Mouse (Mus musculus) cortical plate, adult 2 months (tissue): ENCODE results near the gene Pea15a. TPM values are rescaled to one million over a fixed set of nuclear protein-coding genes. Genes with fewer than 3 reads are reported as not detected.
A peak's percentile ranks its signal among the peaks of the same experiment; 100 is the strongest.

ENCODE experiments used
- H3K27ac ChIP-seq: fragments of 200-500 bp; 2 replicates; pipeline ENCODE4 v1.5.1; 2012; ENCODE audit warnings: low read length, control low read depth, inconsistent platforms; ENCODE audit not compliant: insufficient read depth
- H3K4me1 ChIP-seq: fragments of 200-500 bp; 2 replicates; pipeline ENCODE4 v1.6.1; 2011; ENCODE audit warnings: low read length; ENCODE audit not compliant: control insufficient read depth, insufficient read depth
- H3K4me3 ChIP-seq: fragments of 200-500 bp; 2 replicates; pipeline ENCODE4 v1.5.1; 2011; ENCODE audit warnings: mild to moderate bottlenecking, low read length, control low read depth; ENCODE audit not compliant: insufficient read depth
- CTCF ChIP-seq: fragments of 200-500 bp; IDR thresholded peaks from 2 replicates; pipeline ENCODE4 v1.5.1; 2011; ENCODE audit warnings: mild to moderate bottlenecking, control low read depth, low read length; ENCODE audit not compliant: insufficient read depth; ENCODE audit errors: extremely low read depth
- POLR2A ChIP-seq: fragments of 200-500 bp; IDR thresholded peaks from 2 replicates; pipeline ENCODE4 v1.6.1; 2011; ENCODE audit warnings: mild to moderate bottlenecking, low read length, control low read depth; ENCODE audit not compliant: insufficient read depth; ENCODE audit errors: extremely low read depth
- polyA plus RNA-seq: library from polyadenylated mRNA; depleted of rRNA; stranded (reverse); fragments of >200 nt; gene quantifications from 2 replicates; pipeline ENCODE4 v1.2.3, GENCODE M21; 2012

Pea15a gene
- polyA plus RNA-seq, 1 experiment: 543 TPM

DNA sequence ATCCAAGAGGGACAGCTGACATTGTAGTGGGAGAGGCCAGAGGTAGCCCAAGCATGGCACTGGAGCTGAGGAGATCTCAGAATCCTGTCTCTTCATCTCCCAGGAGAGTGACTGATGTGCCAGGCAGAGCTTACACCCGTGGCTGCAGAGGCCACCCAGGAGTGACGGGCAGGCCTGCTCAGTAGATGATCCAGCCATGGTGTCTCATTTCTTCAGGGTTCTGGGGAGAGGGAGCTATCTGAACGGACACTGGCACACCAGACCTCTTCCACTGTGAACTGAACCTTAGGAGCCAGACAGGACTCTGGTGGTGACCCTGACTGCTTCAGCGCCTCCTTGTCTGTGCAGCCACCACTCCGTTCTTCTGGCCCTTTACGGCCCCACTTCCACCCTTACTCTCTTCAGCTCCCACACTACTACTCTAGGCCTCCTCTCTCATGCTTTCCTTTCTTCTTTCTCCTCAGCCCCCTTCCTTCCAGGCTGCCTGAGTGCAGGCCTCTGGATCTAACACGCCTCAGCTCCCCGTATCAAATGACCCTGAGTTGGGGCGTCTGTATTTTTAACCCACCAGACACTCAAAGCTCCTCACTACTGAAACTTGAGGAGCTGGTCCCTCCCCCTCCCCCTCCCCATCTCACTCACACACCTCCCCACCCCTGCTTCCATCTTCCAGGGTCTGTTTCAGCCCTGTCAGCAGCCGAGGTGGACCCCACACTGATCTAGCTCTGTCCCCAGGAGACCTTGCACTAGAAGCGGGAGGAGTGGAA, 14.9 kb upstream of the Pea15a start:
- no peak overlapping the region for H3K27ac ChIP-seq
- no peak for TF ChIP-seq CTCF
- TF ChIP-seq POLR2A: no peak

DNA sequence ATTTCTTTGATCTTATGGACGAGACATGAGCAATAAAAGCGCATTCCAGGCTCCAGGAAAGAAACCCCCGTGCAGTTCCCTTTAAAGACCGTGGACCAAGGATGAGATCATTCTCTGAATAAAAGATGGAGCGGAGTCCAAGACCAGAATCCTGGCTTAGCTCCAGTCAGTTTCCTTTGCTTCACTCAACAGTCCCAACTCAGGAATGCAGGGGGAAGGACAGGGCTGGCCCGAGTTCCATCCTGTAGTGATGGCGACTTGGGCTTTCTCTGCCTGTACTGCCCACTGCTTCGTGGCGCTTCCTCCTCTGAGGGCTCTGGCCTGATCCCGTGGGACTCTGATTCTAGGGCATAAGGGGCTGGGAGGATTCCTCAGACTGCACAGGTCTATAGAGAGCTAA, 13.8 kb upstream of the Pea15a start:
- no peak overlapping the region for H3K27ac ChIP-seq
- TF ChIP-seq POLR2A (no peak), CTCF (no peak)
- H3K4me3 ChIP-seq: no peak overlapping the region
- 0 out of 2 replicates have a peak, but pooled peaks cover 2% of the 10 kb centered on the region for H3K4me1 ChIP-seq

More for the DNA sequence above, 14.9 kb upstream of the Pea15a start:
- H3K4me3 ChIP-seq: no peak overlapping the region
- H3K4me1 ChIP-seq: 0 out of 2 replicates have a peak, but pooled peaks cover 2% of the 10 kb centered on the region

DNA sequence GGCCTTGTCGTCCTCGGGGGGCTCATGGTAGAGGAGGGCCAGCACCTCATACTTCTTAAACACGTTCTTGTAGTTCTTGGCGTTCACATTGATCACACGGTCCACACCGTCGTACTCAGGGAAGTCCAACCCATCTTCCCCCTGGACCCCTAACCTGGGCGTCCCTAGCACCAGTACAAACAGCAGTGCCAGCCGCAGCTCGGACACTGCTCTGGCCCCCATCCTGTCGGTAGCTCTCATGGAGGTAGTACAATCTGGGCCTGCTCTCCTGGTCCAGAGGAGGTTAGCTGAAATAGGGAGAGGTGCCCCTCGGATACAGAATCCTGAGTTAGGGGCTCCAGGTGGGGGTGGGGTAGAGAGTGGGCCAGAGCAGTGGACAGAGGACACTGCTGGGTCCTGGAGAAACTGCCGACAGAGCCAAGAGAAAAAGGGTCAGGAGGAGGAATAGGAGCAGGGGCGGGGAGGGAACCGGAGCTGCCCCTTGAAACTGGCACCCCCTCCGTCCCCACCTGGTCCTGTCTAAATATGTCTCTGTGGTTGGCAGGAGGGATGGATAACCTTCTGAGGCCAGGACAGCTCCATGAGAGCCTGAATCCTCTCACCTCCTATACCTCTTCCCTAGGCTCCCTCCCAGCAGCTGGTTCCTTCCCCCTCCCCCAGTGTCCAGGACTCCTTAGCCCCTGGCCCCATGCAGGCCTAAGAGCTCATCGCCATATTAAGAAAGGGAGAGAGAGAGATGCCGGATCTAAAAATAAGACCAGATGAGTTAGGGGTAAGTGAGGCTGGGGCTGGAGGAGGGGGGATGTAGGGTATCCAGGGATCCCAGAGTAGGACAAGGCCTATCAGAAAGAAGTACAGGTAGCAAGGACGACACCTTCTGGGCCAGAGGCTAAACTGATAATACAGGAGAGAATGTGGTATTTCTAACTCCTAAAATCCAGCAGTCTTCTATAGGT, 13.1 kb upstream of the Pea15a start, which contains the start of gene Casq1:
Gene Casq1, minus strand, starts transcription at position 418 of the 956 bp plus-strand sequence.
- TF ChIP-seq CTCF (no peak), POLR2A (no peak)
- 0 out of 2 replicates have a peak, but pooled peaks cover 2% of the 10 kb centered on the region for H3K4me1 ChIP-seq
- H3K4me3 ChIP-seq: no peak within 1 kb of the TSS
- no peak within 1 kb of the TSS for H3K27ac ChIP-seq

DNA sequence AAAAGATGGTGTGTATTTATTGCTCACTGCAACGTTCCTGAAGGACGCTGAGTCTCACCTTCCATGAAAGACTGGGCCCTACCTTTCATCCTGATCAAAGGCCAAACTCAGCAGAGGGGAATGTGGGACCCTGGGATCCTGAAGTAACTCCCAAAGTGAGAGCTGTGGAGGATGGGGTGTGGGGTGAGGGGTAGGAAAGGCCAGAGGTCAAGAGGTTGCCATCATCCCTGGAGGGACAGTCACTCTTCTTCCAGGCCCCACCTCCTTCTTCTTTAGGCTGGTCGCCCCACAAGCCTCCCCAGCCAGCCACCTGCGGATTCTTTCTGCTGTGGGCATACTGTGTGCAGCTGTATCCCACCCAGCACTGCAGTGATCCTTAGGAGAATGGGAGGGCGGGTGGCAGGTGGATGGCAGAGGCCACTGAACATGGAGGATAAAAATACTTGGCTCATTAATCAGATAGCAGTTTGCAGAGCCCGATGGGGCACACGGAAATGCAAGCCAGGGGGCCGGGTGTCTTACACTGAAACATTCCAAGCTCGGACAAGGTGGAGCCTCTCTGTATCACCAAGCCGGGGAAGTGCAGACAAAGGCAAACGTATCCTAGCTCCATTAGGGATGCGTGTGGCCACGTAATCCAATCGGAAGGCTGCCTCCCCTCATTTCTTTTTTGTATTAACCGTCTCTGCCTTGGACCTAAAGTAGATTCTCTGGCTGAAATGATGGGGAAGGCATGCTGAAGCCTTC, 11.7 kb upstream of the Pea15a start:
- H3K27ac ChIP-seq: no peak overlapping the region
- H3K4me1 ChIP-seq: 0 out of 2 replicates have a peak, but pooled peaks cover 2% of the 10 kb centered on the region
- TF ChIP-seq POLR2A: no peak
- TF ChIP-seq CTCF: no peak
- no peak overlapping the region for H3K4me3 ChIP-seq

DNA sequence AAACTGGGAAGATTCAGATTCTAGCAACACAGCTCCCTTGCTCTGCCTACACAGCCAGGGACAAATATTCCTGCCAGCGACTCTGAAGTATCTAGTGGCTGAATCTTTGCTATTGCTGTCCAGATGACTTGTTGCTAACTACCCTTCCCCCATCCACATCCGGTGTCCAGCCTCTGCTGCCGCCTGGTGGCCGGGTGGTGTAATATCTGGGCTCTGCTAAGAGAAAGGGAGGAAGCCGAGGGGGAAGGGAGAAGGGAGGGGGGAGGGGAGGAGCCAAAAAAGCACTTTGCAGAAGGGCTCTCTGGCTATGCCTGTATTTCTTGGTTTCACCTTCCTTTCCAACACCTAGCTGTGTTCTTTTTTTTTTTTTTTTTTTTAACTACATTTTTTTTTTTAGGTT, 10.5 kb upstream of the Pea15a start:
- no peak for TF ChIP-seq POLR2A
- TF ChIP-seq CTCF: peak; percentile 92
- no peak overlapping the region for H3K4me3 ChIP-seq
- 0 out of 2 replicates have a peak overlapping the region, but pooled peaks have one; percentile 22 for H3K27ac ChIP-seq
- 0 out of 2 replicates have a peak, but pooled peaks cover 2% of the 10 kb centered on the region for H3K4me1 ChIP-seq

DNA sequence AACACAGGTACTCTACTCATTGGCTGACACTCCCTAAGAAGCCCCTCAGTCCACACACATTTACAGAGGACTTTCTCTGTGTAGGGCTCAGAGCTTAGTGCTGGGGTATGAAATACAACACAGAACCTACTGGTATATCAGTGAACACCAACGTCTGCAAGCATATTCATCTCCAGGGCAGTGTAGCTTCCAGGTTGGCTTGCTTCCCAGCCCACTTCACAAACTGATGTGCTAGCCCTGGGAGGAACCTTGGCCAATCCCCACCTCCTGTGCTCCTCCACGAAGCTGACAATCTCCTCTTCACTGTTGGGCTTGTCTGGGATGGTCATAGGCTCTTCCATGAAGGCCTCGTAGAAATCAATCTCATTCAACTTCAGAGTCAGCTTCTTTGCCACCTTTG, 8.1 kb upstream of the Pea15a start:
- Histone ChIP-seq H3K4me3 (no peak overlapping the region), H3K27ac (no peak overlapping the region), H3K4me1 (0 out of 2 replicates have a peak, but pooled peaks cover 2% of the 10 kb centered on the region)
- TF ChIP-seq CTCF: no peak
- TF ChIP-seq POLR2A: no peak

DNA sequence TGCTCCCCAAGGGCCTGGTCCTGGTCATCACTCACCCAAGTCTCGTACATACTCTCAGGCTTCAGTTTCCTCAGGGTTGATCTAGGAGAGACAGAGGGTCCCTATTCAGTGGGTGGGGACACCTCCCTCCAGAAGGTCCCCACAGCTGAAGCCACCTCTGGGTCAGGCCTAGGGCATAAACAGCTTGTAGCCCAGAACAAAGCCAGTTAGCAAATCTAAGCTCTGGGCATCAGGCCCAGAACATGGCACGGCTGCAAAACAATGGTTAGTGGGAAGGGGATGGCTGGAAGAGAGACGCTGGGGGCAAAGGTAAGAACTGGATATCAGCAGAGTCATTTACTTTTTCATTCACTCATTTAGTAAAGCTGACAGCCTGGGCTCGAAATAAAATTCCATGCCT, 7.2 kb upstream of the Pea15a start:
- Histone ChIP-seq H3K4me3 (no peak overlapping the region), H3K27ac (no peak overlapping the region), H3K4me1 (0 out of 2 replicates have a peak, but pooled peaks cover 2% of the 10 kb centered on the region)
- TF ChIP-seq POLR2A: no peak
- TF ChIP-seq CTCF: no peak

DNA sequence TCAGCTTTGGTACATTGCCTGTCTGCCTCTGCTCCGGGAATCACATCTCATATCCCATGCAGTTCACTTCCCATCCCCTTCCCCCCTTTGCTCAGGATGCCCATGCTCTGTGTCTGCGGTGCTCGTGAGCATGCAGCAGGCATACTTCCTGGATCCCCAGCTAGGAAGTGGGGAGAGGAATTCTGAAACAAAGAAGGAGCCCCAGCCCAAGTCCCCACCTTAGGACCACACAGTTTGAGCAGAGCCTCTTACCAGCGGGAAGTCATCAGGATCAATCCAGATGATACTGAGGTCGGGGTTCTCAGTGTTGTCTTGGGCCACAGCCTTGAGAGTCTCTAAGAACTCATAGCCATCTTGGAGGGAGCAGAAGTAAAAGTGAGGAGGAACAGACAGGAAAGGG, 6.2 kb upstream of the Pea15a start:
- no peak overlapping the region for H3K4me3 ChIP-seq
- TF ChIP-seq POLR2A: no peak
- TF ChIP-seq CTCF: no peak
- H3K27ac ChIP-seq: no peak overlapping the region
- 0 out of 2 replicates have a peak, but pooled peaks cover 2% of the 10 kb centered on the region for H3K4me1 ChIP-seq

DNA sequence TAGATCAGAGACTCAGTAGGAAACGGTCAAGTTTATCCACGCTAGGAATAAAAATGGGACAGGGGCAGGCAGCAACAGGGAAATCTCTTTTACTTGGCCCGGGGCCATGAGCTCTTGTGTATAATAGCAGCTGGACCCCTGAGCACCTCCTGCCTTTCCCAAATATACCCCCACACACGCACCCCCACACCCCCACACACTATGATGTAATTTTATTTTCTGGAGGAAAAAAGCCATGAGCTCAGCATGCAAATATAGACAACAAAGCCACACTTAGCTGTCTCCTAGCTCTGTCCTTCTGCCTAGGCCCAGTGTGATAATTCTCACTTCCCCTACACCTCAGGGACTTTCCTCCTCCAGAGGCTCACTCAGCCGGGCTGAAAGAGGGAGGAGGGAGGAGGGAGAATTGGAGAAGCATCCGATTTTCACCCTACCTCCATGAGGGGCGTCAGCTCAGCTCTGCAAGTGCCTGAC, 544 bp upstream of the Pea15a start:
- no peak for TF ChIP-seq POLR2A
- TF ChIP-seq CTCF: no peak
- H3K27ac ChIP-seq: peak overlapping the region; percentile 81
- H3K4me1 ChIP-seq: peaks cover 13% of the 10 kb centered on the region
- peak overlapping the region; percentile 91; the same call in 1 of the 2 replicates for H3K4me3 ChIP-seq

DNA sequence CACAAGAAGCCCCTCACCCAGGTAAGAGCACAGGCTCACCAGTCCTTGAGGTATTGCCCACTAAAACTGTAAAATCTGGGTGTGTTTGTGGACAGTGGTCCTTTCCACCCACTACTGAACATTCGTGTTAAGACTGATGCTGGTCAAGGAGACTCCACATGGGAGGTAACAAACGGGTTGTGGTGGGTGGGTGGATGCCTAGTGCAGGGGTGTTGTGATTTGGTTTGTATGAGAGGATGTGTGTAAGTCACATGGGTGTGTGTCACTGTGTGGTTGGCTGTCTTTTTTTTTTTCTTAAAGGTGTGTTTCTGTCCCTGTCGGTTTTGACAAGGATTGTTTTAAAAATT, 890 bp downstream of the Pea15a start:
- Histone ChIP-seq H3K27ac (peak overlapping the region; percentile 94), H3K4me3 (peak overlapping the region; percentile 91), H3K4me1 (peaks cover 19% of the 10 kb centered on the region)
- TF ChIP-seq CTCF (no peak), POLR2A (no peak)
